Mouse (Mus musculus): Measurements from ENCODE around the gene Gmfg. TPM values are rescaled to one million over a fixed set of nuclear protein-coding genes. Genes with fewer than 3 reads are reported as not detected.

Gmfg gene
- polyA plus RNA-seq, 1 experiment from 2014 or later: 2.8 TPM

DNA sequence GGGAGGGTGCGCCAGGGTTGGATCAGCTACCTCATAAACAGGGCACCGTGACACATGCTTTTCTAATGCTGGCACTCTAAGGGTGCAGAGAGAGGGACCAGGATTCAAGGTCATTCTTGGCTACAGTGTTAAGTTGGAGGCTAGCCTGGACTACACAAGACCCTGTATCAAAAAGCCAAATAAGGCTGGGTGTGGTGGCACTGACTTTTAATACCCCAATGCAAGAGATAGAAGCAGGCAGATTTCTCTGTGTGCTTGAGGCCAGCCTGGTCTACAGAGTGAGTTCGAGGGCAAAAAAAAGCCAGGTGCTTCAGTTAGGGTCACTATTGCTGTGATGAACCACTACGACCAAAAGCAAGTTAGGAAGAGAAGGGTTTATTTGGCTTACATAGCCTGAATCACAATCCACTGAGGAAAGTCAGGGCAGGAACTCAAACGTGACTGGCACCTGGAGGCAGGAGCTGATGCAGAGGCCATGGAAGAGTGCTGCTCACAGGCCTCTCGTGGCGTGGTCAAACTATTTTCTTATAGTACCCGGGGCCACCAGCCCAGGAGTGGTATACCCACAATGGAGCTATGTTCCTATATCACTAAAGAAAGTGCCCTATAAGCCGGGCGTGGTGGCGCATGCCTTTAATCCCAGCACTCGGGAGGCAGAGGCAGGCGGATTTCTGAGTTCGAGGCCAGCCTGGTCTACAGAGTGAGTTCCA, 4.7 kb downstream of the Gmfg start:
- H3K36me3 ChIP-seq (ENCODE audit: poor library complexity, severe bottlenecking): no peaks in the 10 kb centered on the region
- peaks cover 4% of the 10 kb centered on the region; the same call in 1 of the 2 replicates for H3K4me1 ChIP-seq
- no peak overlapping the region for H3K4me3 ChIP-seq
- peaks cover 7% of the 10 kb centered on the region; the same call in 1 of the 2 replicates for H3K27me3 ChIP-seq
- H3K4me2 ChIP-seq: no peak overlapping the region
- no peak for ATAC-seq
- H3K9ac ChIP-seq: no peak overlapping the region
- H3K27ac ChIP-seq: no peak overlapping the region
- no peaks in the 10 kb centered on the region for H3K9me3 ChIP-seq (replicated peaks)
- 88% methylated on average over 14 of the region's 14 CpGs for WGBS

DNA sequence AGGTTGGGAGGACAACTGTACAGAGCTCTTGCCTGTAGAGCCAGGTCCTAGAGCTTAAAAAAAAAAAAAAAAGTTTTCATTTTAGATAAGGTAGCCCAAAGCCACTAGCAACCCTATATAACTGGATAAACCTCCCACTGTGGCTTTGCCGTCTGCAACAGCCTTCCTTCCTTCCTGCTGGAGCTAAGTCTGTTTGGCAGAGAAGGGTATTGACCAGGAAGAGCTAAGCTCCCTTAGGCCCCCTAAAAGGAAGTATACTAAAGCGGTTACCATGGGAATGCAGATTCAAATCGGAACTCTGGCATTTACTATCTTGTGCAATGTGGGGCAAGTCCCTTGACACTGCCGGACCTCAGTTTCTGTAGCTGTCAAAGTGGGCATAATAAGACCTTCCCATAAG, 5.4 kb downstream of the Gmfg start:
- Histone ChIP-seq H3K36me3 (ENCODE audit: poor library complexity, severe bottlenecking) (no peaks in the 10 kb centered on the region), H3K9ac (no peak overlapping the region), H3K4me3 (no peak overlapping the region), H3K4me1 (peaks cover 11% of the 10 kb centered on the region), H3K27me3 (peaks cover 7% of the 10 kb centered on the region; the same call in 1 of the 2 replicates), H3K9me3 (replicated peaks) (no peaks in the 10 kb centered on the region), H3K4me2 (no peak overlapping the region), H3K27ac (no peak overlapping the region)
- 62% methylated on average over 4 of the region's 4 CpGs for WGBS
- no peak for ATAC-seq

- H3K9me3 ChIP-seq (replicated peaks): no peaks in the 10 kb centered on the region
- H3K36me3 ChIP-seq (ENCODE audit: poor library complexity, severe bottlenecking): no peaks in the 10 kb centered on the region
- 86% methylated on average over 13 of the region's 13 CpGs for WGBS
- no peak for ATAC-seq
- H3K27ac ChIP-seq: no peak overlapping the region
- H3K4me3 ChIP-seq: no peak overlapping the region
- H3K9ac ChIP-seq: no peak overlapping the region
- peaks cover 11% of the 10 kb centered on the region for H3K4me1 ChIP-seq
- H3K27me3 ChIP-seq: peaks cover 7% of the 10 kb centered on the region; the same call in 1 of the 2 replicates
- H3K4me2 ChIP-seq: no peak overlapping the region
These were observed 7.2 kb downstream of the Gmfg start for GRCm38 (mm10) chr7:28444344-28444974.

DNA sequence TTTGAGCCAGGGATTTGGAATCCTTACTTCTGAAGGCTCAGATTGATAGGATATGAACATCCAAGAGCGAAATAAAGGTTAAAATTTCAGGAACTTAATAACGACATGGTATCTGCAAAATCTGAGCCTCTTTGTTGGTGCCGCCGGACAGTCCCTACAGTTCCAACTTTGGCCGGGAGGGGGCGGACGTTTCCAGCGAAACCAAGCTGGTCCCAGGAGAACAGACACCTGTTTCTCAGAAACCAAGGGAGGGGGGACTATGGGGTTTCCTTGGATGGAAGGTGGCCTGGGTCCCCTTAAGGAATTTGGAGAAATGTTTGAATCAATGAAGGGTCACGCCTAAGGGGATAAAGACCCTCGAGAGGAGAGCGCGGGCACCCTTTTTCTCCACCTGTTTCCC, 9.2 kb downstream of the Gmfg start:
- WGBS: 5% methylated on average over 12 of the region's 12 CpGs
- H3K4me3 ChIP-seq: no peak overlapping the region
- no peaks in the 10 kb centered on the region for H3K9me3 ChIP-seq (replicated peaks)
- no peak overlapping the region for H3K27ac ChIP-seq
- peak; percentile 57; the same call in 1 of the 2 replicates for ATAC-seq
- peaks cover 11% of the 10 kb centered on the region for H3K4me1 ChIP-seq
- H3K9ac ChIP-seq: no peak overlapping the region
- H3K4me2 ChIP-seq: no peak overlapping the region; the same call in 1 of the 2 replicates
- peaks cover 7% of the 10 kb centered on the region; the same call in 1 of the 2 replicates for H3K27me3 ChIP-seq
- no peaks in the 10 kb centered on the region for H3K36me3 ChIP-seq (ENCODE audit: poor library complexity, severe bottlenecking)

DNA sequence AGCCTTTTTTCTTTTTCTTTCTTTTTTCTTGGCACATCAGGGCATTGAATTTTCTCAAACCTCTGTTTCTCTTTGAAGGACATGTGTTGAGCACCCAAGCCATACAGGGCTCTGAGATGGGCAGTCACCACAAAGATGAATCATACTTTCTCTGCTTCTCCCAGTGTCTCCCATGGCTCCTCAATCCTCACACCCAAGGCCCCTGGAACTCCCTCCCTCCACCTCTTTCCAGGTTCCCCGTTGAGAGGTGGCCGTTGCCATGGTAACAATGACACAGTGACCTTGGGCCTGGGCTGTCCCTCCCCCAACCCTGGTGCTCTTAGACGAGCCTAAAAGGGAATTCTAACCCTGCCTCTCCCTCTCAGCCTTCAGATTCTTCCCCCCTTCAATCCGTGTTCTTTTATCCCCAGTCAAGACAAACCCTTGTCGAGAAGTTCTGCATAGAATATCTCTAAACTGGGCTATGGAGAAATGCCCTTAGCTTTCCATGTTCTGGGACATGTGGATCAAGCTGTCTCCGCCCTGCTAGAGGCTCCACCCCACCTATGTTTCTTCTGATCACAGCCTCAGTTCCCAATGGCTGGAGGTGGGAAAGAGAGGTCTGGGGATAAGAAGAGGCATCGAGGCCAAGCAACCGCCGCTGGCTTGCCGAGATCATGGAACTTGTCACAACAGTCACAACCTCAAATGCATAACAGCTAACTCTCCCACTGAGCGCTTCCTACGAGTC, 10.0 kb downstream of the Gmfg start:
- H3K4me1 ChIP-seq: peaks cover 11% of the 10 kb centered on the region
- no peak overlapping the region for H3K9ac ChIP-seq
- H3K27ac ChIP-seq: no peak overlapping the region

DNA sequence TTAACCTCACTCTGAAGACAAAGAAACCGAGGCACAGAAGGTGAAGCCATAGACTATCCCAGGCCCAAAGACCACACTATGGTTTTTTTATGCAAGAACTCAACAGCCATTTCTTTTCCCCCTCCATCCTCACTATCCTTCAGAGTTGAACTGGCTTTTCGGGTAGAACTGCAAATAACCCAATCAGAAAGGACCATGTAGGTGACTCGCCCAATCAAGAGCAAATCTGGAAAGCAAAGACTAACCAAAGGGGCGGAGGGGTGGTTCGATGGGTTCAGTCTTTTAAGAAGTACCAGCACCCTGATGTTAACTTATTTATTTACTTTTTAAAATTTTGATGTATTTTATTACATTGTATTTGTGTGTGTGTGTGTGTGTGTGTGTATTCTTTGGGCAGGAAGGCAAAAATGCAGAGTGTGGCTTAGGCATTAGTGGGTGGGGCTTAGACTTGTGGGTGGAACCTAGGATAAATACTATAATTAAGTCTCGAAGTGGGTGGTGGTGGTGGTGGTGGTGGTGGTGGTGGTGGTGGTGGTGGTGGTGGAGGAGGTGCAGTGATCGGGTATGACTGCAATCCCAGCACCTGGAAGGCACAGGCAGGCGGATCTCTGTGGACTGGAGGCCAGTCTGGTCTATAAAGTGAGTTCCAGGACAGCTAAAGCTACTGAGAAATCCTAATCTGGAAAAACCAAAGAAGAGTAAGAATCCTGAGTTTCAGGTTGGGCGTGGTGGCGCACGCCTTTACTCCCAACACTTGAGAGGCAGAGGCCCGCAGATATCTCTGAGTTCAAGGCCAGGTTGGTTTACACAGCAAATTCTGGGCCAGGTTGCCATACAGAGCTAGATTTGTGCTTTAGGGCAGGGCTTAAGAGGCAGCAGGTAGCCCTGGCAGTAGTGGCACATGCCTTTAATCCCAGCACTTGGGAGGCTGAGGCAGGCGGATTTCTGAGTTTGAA, 10.9 kb downstream of the Gmfg start:
- H3K4me3 ChIP-seq: no peak overlapping the region
- WGBS: 69% methylated on average over 13 of the region's 13 CpGs
- no peak overlapping the region for H3K9ac ChIP-seq
- H3K4me1 ChIP-seq: peaks cover 17% of the 10 kb centered on the region
- H3K36me3 ChIP-seq (ENCODE audit: poor library complexity, severe bottlenecking): no peaks in the 10 kb centered on the region
- ATAC-seq: no peak
- no peak overlapping the region for H3K4me2 ChIP-seq
- H3K27ac ChIP-seq: no peak overlapping the region
- no peaks in the 10 kb centered on the region for H3K9me3 ChIP-seq (replicated peaks)
- H3K27me3 ChIP-seq: peaks cover 7% of the 10 kb centered on the region; the same call in 1 of the 2 replicates

More for the DNA sequence above, 10.0 kb downstream of the Gmfg start:
- H3K9me3 ChIP-seq (replicated peaks): no peaks in the 10 kb centered on the region
- H3K27me3 ChIP-seq: peaks cover 7% of the 10 kb centered on the region; the same call in 1 of the 2 replicates
- ATAC-seq: no peak
- H3K4me3 ChIP-seq: no peak overlapping the region
- 14% methylated on average over 12 of the region's 12 CpGs for WGBS
- H3K36me3 ChIP-seq (ENCODE audit: poor library complexity, severe bottlenecking): no peaks in the 10 kb centered on the region
- no peak overlapping the region for H3K4me2 ChIP-seq

DNA sequence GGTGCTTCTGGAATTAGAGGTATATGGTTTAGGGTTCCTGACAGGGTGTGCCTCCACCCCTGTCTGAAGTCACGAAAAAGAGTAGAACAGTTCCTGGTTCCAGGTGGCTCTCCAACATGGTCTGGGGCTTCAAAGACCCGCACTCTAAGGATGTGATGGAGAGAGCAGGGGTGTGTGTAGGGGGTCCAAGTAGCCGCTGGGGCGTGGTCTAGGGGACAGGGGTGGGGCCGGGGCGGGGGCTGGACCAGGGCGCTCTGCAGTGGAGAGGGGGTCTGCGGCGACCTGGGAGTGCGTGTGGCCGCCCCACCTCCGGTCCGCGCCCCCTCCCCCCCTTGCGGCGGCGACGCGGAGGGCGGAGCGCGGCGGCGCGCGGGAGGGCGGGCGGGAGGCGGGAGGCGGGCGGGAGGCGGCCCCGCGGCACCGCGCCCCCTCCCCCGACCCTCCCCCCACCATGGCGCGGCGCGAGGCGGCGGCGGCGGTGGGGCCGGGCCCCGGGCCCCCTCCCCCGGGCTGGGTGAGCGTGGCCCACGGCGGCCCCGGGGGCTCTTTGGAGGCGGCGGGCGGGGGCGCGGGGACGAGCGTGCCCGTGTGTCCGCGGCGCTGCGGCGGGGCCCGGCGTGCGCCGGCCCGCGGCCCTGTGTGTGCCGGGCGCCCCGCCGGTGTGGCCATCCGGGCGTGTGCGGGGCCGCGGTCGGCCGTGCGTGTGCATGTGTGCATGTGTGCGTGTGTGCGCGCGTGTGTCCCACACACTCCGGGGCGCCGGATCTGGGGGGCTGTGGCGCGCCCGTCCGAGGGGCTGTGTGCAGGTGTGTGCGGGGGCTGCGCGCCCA, 14.5 kb downstream of the Gmfg start, which contains the start of gene Lrfn1:
Lrfn1 (plus strand) TSS at position 450 of the 830 bp plus-strand sequence.
- Histone ChIP-seq H3K27ac (peak within 1 kb of the TSS; percentile 69), H3K4me2 (peak within 1 kb of the TSS; percentile 86)

DNA sequence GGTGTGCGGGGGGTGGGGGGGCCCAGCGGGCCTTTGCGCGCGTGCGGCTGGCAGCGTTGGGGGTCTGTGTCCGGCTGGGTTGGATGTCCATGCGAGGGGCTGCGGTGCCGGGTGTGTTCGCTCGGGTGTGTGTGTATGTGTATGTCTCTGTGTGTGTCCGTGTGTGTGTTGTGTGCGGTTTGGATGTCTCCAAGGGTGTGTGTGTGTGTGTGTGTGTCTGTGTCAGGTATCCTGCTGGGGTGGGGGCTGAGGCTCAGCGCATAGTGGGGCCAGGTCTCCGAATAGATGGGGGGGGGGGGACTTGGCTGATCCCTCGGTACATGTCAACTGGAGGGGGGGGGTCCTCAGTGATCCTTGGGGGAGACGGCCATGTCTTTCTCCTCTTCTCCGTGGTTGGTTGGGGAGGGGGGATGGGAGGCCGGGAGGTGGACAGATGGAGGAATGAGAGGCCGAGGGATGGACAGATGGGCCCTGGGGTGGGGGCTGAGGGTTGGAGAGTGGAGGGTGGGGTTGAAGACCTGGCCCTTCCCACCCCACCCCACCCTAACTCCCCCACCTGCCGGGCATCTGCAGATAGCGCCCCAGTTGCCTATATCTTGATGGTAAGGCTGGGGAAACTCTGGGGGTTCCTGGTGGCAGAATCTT, 15.2 kb downstream of the Gmfg start:
- Histone ChIP-seq H3K4me3 (peak overlapping the region; percentile 87), H3K27me3 (no peaks in the 10 kb centered on the region), H3K9me3 (replicated peaks) (no peaks in the 10 kb centered on the region), H3K4me2 (peak overlapping the region; percentile 86), H3K4me1 (peaks cover 14% of the 10 kb centered on the region), H3K27ac (peak overlapping the region; percentile 69; the same call in 1 of the 2 replicates), H3K9ac (peak overlapping the region; percentile 88), H3K36me3 (ENCODE audit: poor library complexity, severe bottlenecking) (peaks cover 32% of the 10 kb centered on the region)
- 2% methylated on average over 18 of the region's 24 CpGs for WGBS
- peak; percentile 57 for ATAC-seq

More for the DNA sequence above, 14.5 kb downstream of the Gmfg start, which contains the start of gene Lrfn1:
- Histone ChIP-seq H3K27me3 (no peaks in the 10 kb centered on the region), H3K9ac (peak within 1 kb of the TSS; percentile 88), H3K36me3 (ENCODE audit: poor library complexity, severe bottlenecking) (peaks cover 25% of the 10 kb centered on the region), H3K4me3 (peak within 1 kb of the TSS; percentile 87), H3K4me1 (peaks cover 21% of the 10 kb centered on the region), H3K9me3 (replicated peaks) (no peaks in the 10 kb centered on the region)
- under 1% methylated on average over 30 of the region's 97 CpGs for WGBS
- ATAC-seq: peak; percentile 78

DNA sequence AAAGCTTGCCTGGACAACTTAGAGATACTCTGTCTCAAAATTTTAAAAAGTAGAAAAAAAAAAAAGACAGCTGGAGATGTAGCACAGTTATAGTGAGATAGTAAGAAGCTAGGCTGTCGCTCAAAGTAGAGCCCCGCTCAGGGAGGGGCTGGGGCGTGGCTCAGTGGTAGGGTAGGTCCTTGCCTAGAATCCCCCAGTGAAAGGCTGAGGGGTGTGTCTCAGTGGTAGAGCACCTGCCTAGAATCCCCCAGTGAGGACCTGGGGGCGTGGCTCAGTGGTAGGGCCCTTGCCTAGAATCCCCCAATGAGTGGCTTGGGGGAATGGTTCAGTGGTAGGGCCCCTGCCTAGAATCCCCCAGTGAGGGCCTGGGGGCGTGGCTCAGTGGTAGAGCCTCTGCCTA, 23.1 kb downstream of the Gmfg start:
- Histone ChIP-seq H3K4me2 (no peak overlapping the region), H3K9me3 (replicated peaks) (no peaks in the 10 kb centered on the region), H3K9ac (no peak overlapping the region), H3K27ac (no peak overlapping the region), H3K4me3 (no peak overlapping the region), H3K36me3 (ENCODE audit: poor library complexity, severe bottlenecking) (peaks cover 85% of the 10 kb centered on the region), H3K4me1 (peaks cover 14% of the 10 kb centered on the region), H3K27me3 (no peaks in the 10 kb centered on the region)
- ATAC-seq: no peak
- 93% methylated on average over 4 of the region's 5 CpGs for WGBS

DNA sequence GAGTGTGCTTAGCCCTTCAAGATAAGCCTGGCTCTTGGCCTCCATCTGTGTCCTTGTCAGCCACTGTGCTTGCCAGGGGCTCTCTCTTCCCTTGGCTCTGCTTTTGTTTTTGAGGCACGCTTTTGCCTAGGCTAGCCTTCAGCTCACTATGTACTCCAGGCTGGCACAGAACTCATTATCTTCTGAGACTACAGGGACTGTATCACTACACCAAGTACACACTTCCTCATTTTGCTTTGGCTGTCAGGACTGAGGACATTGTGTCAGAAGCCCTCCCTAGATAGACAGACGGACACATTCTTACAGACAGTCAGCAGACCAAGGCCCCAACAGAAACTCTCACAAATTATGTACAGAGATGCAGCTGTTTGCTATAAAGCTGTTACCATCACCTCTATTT, 25.5 kb downstream of the Gmfg start:
- no peak overlapping the region for H3K4me3 ChIP-seq
- H3K9ac ChIP-seq: no peak overlapping the region
- H3K4me1 ChIP-seq: peaks cover 28% of the 10 kb centered on the region
- H3K9me3 ChIP-seq (replicated peaks): no peaks in the 10 kb centered on the region
- ATAC-seq: no peak
- H3K27me3 ChIP-seq: peaks cover 19% of the 10 kb centered on the region
- no peak overlapping the region for H3K4me2 ChIP-seq
- H3K36me3 ChIP-seq (ENCODE audit: poor library complexity, severe bottlenecking): peaks cover 77% of the 10 kb centered on the region
- H3K27ac ChIP-seq: no peak overlapping the region
- WGBS: 95% methylated on average over 2 of the region's 2 CpGs
